Mouse (Mus musculus) embryo, embryonic 10.5 days (tissue): ENCODE measurements around the gene Arvcf.

Experiments
- DNase-seq: peaks from one replicate; pipeline ENCODE4 v3.0.0-alpha.2; 2015; ENCODE audit warnings: low spot score

The Arvcf gene

DNA sequence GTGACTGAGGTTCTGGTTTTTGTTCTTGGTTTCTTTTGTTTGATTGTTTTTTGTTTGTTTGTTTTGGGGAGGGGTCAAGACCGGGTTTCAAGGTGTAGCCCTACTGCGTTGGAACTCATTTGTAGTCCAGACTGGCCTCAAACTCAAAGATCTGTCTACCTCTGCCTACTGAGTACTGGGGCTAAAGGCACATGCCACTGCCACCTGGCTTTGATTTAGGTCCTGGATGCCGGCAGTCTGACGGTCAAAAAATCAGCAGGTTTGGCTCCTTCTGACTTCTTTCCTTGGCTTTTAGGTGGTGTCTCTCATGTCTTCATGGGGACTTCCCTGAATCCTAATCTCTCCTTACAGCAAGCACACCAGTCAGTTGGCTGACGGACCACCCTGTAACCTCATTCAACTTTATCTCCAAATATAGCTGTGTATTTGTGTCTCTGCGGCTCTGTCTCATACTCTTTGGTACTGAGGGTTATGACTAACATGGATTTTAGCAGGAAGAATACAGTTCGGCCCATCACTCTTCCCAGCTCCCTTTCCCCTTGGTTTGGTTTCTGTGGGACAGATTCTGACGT, 82.7 kb downstream of the Arvcf start:
- DNase-seq = no peak

DNA sequence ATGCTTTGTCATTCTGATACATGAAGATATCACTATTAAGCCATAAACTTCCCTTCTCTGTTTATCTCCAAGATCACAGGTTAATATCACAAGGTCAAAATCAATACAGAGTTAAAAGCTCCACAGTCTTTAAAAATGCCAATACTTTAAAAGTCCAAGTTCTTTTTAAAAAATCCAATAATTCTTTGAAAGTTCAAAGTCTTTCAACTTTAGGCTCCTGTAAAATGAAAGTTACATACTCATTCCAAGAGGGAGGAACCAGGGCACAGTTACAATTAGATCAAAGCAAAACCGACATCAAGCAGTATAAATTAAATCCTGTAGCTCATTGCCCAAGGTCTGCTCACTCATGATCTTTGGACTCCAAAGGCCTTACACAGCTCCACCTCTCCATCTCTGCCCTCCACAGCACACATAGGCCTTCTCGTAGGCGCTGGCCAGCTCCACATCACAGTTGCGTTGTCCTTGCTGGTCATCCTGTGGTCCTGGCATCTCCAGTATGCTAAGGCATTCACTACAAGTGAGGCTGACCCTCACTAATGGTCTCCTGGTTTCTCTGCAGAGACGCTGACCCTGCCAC, 85.4 kb downstream of the Arvcf start:
- DNase-seq = no peak

DNA sequence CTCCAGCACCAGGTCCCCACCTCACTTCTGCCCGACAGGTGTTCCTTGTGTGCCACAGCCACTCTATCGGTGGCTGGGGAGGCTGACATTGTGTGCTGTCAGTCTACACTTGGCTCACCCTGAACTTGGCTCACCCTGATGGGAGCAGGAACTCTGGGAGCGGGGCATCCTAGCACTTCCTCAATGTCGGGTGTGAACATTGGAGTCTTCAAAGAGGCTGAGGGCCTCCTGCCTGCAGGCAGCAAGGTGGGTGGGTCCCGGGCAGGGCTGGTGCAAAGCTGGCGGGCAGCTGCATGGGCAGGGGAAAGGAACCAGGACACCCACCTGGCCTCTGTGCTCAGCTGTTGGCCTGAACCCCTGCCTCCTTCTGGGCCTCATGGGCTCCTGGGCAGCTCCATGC, 88.1 kb downstream of the Arvcf start:
- no peak for DNase-seq

DNA sequence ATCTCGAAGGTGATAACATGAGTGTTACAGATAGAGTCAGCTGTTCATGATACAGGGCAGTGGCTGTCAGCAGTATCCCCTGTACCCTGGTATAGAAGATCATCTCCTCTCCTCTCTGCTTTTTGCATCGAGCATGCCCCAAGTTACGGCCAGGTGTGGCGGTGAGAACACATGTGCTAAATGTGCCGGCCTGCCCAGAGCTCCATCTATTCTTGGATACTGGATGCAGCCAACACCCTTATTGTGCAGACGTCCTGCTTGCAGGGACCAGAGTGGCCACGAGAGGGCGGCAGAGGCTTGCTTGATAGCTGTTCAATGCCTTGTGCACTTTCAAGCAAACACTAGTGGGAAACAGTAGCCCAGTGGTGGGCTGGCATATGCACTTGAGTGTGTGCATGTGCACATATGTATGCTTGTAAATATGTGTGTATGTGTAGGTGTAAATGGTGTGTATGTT, 95.4 kb downstream of the Arvcf start:
- peak; percentile 95 for DNase-seq

DNA sequence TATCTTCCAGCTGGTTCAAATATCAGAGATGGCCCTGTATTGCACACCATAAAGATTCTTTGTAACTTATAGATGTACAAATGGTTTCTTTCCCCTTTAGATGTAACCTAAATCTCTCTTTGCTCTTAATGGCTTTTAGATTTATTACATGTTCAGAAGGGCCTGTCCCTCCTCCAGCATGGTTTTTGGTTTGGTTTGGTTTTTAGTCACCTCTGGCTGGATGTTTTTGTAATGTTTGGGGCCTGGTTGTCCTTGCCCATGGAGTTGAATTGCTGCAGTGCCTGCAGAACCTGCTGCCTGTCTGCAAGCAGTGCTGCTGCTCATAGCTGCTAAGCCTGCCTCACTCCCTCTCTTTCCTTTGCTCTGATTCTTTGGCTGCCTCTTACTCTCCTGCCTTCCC, 99.3 kb downstream of the Arvcf start:
- no peak for DNase-seq

DNA sequence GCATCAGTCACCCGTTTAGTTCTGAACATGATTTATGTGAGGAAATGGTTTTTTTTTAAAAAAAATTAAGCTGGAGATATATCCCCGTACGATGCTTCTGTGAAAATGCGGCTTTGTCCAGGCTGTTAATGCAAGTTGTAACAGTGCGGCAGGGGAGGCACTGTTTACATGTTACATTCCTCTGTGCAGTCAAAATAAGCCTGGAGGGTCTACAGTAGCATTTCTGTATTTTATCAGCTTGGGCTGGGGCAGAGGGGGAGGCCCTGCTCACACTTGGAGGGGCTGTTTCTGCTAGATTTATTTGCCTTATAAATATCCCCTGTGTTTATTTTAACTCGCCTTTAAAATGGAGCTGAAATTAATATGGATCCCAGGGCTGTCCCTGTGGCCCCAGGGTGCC, 100.1 kb downstream of the Arvcf start:
- no peak for DNase-seq

DNA sequence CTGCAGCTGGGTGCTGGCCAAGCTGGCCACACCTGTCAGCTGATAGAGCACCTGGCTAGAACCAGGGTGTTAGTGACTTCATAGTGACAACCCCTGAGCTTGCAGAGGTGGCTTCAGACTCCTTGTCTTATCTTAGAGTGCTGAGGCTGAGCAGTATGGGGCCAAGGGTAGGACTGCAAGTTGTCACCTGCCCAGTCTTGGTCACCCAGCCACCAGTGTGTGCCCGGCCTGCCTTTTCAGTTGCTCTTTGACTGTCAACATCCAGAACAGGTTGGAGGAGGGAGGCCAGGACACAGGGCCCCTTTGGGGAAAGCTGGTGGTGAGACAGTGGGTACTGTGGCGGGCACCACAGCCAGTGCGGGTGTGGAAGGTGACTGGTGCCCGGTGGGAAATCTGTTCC, 101.0 kb downstream of the Arvcf start:
- no peak for DNase-seq

DNA sequence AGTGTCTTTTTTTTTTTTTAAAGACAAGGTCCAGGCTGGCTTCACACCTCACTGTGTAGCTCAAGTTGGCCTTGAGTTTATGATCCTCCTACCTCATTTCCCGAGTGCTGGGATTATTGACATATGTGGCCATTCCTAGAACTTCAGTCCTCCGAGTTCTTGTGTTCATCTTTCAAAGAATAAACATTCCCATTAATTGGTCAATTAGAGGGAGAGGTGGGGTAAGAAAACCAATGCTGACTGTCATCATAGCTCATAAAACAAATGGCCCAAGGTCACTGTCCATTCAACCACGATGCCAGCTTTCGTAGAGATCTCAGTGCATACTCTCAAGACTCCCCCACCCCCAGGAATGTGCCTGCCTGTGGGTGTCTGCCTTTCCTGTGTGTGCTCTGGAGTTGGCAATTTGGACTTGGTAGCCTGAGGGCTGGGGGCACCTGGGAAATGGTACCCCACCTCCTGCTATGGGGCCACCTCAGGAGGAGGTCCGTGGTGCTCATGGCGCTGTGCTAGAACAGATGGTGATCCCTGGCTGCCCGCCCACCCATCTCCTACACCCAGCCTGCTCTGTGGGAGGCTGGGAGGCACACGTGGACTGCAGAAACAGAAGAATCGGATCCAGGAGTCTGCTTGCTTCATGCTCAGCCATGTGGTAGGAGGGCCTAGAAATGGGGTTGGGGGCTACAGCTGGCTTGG, 103.7 kb downstream of the Arvcf start:
- DNase-seq = no peak

DNA sequence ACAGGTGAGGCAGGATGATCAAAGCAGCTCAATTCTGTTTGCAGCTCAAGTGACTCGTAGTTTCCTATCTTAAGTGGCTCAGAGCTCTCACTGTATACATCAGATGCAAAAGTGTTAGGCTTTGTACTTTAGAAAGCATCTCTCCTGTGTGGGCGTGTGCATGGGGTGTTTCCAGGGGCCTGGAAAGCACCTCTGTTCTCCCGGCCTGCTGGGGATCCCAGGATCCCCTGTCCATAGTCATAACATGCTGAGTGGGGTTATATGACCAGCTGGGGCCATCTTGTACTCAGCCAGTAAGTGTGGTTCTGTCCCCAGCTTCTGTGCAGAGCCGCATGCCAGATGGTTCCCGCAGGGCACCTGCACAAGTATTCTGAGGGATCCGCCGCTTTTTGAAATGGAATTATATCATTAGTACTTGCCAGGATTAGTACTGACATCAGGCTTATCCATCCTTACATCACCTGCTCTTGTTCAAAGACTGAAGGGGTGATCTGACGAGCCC, 104.4 kb downstream of the Arvcf start:
- no peak for DNase-seq

DNA sequence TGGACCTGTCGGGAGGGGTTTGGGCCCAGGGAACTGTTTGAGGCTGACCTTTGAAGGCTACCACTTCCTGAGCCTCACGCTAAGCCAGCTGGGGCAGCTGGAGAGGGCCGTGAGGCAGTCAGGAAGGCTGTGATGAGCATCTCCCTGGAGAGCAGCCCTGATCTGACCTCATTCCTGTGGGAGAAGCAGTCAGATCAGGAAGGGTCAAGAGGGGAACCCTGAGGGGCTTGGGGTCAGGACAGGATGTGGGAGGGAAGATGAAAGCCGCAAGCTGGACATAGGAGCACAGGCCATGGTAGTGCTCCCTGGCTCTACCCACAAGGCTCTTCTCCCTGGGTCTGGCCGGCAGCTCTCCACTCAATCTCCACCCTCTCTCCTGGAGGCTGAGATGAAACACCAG, 105.9 kb downstream of the Arvcf start:
- DNase-seq = peak; percentile 59

DNA sequence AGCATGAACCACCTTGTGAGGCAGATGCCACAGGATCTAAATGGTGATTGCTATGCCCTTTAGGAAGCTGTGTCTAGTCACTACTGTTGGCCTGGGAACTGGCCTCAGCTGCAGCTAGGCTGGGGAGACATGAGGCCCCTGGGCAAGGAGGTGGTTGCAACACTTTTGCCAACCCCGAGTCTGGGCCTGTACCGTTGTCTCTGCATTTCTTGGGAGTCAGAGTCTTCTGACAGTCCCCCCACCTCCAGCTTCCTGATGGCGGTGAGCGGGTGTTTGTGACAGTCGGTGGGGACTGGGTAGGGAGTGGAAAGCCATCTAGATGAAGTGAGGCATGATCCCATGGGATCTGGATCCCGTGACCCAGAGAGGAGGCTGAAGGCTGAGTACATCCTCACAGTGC, 107.4 kb downstream of the Arvcf start:
- DNase-seq = no peak
